Mouse (Mus musculus) C2C12 (cell line): ENCODE data around the gene Ppp5c. TPM values are rescaled to one million over a fixed set of nuclear protein-coding genes. Genes with fewer than 3 reads are reported as not detected.
A peak's percentile ranks its signal among the peaks of the same experiment; 100 is the strongest.

Source experiments
- H3K27me3 ChIP-seq: one replicate; pipeline ENCODE4 v1.6.1; 2011; ENCODE audit not compliant: control insufficient read depth, insufficient read depth, insufficient read length
- H3K36me3 ChIP-seq: one replicate; pipeline ENCODE4 v1.6.1; 2011; ENCODE audit not compliant: control insufficient read depth, insufficient read depth
- H3K4me3 ChIP-seq: one replicate; pipeline ENCODE4 v1.5.1; 2011; ENCODE audit warnings: mild to moderate bottlenecking, control low read depth; ENCODE audit not compliant: poor library complexity, insufficient read depth, severe bottlenecking
- H3K79me2 ChIP-seq: one replicate; pipeline ENCODE4 v1.6.1; 2011; ENCODE audit not compliant: control insufficient read depth, insufficient read depth
- H3K79me3 ChIP-seq: one replicate; pipeline ENCODE4 v1.6.1; 2011; ENCODE audit warnings: low read depth, control low read depth
- H3ac ChIP-seq: one replicate; pipeline ENCODE3; 2011; ENCODE audit warnings: low read depth; ENCODE audit not compliant: control insufficient read depth, insufficient read length
- MYOD1 ChIP-seq: IDR thresholded peaks from one replicate; pipeline ENCODE4 v1.6.1; 2011; ENCODE audit warnings: low read depth; ENCODE audit not compliant: control insufficient read depth, insufficient read length
- MYOG ChIP-seq: IDR thresholded peaks from one replicate; pipeline ENCODE4 v1.6.1; 2011; ENCODE audit not compliant: control insufficient read depth, insufficient read length; ENCODE audit errors: extremely low read depth
- polyA plus RNA-seq: library from polyadenylated mRNA; unstranded; fragments of >200 nt; fragmentation: generic; extraction: Trizol; gene quantifications from one replicate; pipeline ENCODE4 v1.2.1, GENCODE M21; 2012; ENCODE audit warnings: missing spikeins

The Ppp5c gene
- polyA plus RNA-seq, 1 experiment, result 143 TPM

GRCm38 (mm10) chr7:16955712-16956111 is 72.0 kb downstream of the Ppp5c start:
- TF ChIP-seq MYOD1 (peak; percentile 80), MYOG (no peak)
- no peak overlapping the region for H3ac ChIP-seq
- no peaks in the 10 kb centered on the region for H3K79me2 ChIP-seq
- H3K27me3 ChIP-seq, result peaks cover 3% of the 10 kb centered on the region
- no peak overlapping the region for H3K4me3 ChIP-seq
- H3K36me3 ChIP-seq, result no peaks in the 10 kb centered on the region
- H3K79me3 ChIP-seq, result no peaks in the 10 kb centered on the region

Other genes starting within 250 kb of the Ppp5c start
- 31.5 TPM for gene Slc1a5, start 246.6 kb downstream of the Ppp5c start, polyA plus RNA-seq
- gene Strn4, start 212.0 kb downstream of the Ppp5c start, polyA plus RNA-seq, result 50.4 TPM
- gene Fkrp, start 211.2 kb downstream of the Ppp5c start, polyA plus RNA-seq, result 28.9 TPM
- 5.5 TPM for gene Prkd2, start 185.0 kb downstream of the Ppp5c start, polyA plus RNA-seq
- 5.3 TPM for gene Dact3, start 152.6 kb downstream of the Ppp5c start, polyA plus RNA-seq
- 2.6 TPM for gene Gng8, start 136.1 kb downstream of the Ppp5c start, polyA plus RNA-seq
- 5.7 TPM for gene Ptgir, start 121.4 kb downstream of the Ppp5c start, polyA plus RNA-seq
- gene Calm3, start 103.8 kb downstream of the Ppp5c start, polyA plus RNA-seq, result 365 TPM
- 12.6 TPM for gene Pnmal2, start 83.2 kb downstream of the Ppp5c start, polyA plus RNA-seq
- not detected for gene Pnmal1, start 68.2 kb downstream of the Ppp5c start, polyA plus RNA-seq
- not detected for gene Gm42372, start 44.8 kb downstream of the Ppp5c start, polyA plus RNA-seq
- 9.7 TPM for gene Ccdc8, start 35.2 kb downstream of the Ppp5c start, polyA plus RNA-seq
- gene Hif3a, start 34.5 kb upstream of the Ppp5c start, polyA plus RNA-seq, result not detected
- gene Psg16, start 46.1 kb upstream of the Ppp5c start, polyA plus RNA-seq, result not detected
- gene Ceacam3, start 122.4 kb upstream of the Ppp5c start, polyA plus RNA-seq, result not detected
- not detected for gene Psg29, start 175.6 kb upstream of the Ppp5c start, polyA plus RNA-seq